Mouse (Mus musculus) kidney, adult 9 months (tissue): Measurements from ENCODE around the gene Col15a1.
A peak's percentile ranks its signal among the peaks of the same experiment; 100 is the strongest.

Source experiments
- DNase-seq: peaks from one replicate; pipeline ENCODE4 v3.0.0; 2022

The Col15a1 gene

DNA sequence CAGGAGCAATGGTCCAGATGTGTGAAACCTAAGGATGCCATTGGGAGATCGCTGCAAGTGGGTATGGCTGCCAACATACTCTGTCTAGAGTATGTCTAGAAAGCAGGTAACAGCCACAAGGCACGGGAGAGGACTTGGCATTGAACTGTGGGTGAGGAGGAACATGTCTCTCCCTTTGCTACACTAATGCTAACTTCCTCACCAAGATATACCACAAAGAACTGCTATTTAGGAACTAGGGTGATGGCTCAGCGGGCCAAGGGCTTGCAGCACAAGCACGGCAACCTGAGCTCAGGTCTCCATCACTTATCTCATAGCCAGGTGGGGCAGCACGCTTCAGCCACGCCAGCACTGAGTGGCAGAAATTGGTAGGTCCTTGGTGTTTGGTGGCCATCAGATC is 103.5 kb downstream of the Col15a1 start:
- no peak for DNase-seq

GRCm38 (mm10) chr4:47311929-47312328 is 104.0 kb downstream of the Col15a1 start:
- DNase-seq: no peak

DNA sequence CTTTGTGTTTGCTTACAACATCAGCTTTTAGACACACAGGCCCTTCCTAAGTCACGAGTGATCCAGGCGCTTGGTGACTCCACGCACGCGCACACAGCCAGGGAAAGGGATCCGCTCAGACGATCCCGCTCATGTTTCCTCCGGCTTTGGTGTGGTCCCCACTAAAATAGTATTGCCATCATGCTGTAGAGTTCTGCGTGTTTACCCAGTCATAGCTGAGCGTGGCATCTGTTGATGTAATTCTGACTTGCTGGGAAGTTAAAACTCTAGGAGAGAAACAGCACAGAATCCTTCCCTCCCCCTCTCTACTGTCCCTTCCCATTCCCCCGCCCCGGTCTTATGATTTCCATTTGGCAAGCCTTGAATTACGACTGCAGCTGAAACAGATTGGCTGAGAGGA is 104.7 kb downstream of the Col15a1 start:
- DNase-seq: no peak

DNA sequence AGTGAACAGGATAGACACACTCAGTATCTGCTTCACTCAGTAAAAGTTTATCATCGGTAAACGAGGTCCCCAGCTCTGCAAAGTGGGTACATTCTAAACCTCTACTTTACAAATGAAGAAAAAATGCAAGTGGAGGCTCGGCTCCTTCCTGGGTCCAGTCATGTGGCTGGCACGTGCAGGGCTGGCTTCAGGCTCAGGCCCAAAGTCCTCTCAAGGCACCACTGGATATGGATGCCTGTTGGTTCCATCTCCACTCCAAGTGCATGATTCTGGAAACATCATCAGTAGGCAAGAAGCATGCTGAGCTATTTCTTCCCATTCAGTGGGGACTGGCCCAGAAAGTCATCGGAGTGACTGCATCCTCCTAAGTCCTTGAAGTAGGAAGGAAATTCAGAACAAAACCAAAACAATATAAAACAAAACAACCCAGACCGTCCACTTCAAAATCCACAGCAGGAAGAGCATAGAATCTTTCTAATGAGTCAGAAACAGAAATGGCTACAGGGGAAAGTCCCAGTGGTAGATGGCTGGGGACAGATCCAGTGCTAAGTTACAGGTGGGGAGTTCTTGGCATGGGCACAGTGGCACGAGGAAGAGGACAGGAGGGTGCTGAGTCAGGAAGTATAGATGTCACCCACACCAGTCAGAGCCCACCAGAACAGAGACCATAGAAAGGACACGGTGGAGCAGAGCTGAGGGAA is 105.9 kb downstream of the Col15a1 start:
- DNase-seq: peak; percentile 26

- DNase-seq: no peak
Measured at GRCm38 (mm10) chr4:47315458-47315857, 107.5 kb downstream of the Col15a1 start.

DNA sequence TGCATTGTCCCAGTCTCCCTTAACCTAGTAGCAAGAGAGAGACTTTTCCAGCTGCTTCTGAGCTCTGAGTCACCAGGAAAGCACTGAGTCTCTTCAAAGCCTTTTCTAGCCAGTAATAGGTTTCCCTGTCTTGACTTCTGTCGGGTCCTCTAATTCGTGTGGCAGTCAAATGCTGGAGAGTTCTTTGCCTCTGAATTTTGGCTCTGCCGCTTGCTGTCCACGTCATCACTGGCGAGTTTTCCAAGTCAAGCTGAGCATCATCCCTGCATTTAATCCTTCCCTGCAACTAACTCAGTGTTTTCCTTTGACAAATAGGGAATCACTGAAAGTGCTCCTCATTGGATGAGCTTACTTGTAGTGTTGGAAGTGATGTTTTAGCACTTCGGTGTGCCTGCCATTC is 108.5 kb downstream of the Col15a1 start:
- DNase-seq: no peak

DNA sequence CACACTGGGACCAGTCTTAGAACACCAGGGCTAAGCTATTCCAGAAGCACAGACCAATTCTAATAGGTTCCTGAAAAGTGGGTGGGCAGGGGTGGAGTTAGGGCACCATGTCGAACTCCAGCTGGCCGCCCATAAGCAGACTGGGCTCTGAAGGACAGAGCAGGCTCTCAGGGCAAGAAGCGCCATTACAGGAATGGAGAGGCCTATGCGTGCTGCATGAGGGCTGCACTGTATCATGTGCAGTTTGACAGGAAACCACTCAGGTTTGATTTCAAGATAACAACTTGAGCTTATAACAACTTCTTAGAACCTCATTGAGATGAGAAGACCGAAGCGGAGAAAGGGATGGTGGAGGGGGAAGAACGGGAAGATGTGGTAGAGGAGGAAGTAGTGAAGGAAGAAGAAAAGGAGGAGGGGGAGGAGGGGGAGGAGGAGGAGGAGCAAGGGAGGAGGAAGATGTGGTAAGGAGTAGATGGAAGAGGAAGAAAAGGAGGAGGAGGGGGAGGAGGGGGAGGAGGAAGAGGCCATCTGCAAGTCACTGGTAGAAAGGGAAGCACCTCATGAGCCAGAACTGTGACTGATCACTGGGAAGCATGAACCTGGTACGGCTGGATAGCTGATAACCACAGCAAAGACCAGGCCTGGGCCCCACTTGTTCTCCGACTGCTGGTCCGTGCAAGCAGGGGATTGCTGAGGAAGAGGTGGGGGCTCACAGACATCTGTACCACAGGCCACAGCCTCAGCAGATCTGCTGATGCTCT is 111.8 kb downstream of the Col15a1 start:
- no peak for DNase-seq

GRCm38 (mm10) chr4:47322315-47322714 is 114.4 kb downstream of the Col15a1 start:
- DNase-seq: no peak

- DNase-seq: no peak
Measured at GRCm38 (mm10) chr4:47324206-47324605, 116.2 kb downstream of the Col15a1 start.

- no peak for DNase-seq
Measured at GRCm38 (mm10) chr4:47327782-47328181, 119.8 kb downstream of the Col15a1 start.

DNA sequence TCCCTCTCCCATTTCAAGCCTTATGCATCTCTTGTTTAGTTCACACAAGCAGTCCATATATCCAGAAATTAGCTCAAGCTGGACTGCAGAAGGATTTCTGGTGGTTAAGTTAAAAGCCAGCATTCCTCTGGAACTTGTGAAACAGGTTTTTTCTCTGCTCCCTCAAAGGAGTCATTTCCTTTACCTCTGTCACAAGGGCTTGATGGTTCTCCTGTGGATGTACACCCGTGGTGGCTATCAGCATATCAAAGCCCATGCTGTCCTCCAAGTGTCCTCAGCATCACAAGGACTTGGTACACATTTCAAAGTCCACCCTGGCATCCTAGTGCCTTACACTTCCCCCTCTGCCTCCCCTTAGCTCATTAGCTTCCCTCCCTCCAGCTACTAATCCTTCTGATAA is 121.3 kb downstream of the Col15a1 start:
- DNase-seq: no peak

DNA sequence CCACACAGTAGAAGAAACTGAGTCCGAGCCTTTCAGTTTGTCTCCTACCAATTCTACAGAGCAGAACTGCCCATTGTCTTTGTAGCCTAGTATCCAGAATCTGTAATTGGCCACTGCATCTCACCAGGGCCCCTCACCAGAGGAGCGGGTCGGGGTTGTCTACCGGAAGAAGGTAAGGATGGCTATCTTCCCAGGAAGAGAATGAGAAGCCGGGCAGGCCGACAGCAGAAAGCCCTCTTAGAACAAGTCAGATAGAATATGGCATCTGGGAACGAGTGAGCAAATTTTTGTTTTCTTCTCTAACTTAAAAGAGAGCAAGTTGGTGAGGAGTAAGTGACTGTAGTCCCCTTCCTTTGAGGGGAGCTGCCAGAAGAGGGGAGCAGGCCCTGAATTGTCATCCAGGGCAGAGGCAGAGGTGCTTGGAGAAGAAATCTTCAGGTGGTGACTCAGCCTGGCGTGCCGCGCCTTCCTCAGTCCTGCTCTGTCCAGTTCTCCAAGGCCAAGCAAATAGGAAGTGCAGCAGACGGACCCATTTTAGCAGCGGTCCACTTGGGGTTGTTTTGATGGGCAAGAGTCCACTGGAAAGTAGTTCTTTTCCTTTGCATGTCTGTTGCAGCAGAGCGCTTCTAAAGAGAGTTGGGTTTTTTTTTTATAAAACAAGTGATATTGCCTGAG is 122.6 kb downstream of the Col15a1 start:
- no peak for DNase-seq

DNA sequence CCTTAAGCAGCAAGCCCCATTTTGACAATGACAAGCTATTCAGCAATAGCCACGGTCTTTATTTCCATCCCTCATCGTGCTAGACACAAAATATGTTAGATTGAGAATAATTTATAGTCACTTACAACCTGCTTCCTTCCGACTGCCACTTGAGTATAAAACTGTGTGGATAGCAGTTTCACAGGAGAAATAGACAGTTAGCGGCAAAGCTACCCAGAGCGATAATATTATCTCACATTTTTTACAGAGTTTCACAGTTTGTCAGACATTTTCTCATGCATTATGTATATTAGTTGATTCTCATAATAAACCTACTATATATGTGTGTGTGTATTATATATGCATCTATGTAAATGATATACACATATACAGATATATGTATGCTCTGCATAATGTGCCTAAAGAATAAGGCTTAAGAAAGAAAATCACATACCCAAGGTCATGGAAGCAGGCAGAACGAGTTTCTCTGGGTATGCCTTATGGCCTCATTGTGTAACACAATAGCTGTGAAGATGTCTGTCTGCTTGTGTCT is 124.9 kb downstream of the Col15a1 start:
- DNase-seq: no peak

DNA sequence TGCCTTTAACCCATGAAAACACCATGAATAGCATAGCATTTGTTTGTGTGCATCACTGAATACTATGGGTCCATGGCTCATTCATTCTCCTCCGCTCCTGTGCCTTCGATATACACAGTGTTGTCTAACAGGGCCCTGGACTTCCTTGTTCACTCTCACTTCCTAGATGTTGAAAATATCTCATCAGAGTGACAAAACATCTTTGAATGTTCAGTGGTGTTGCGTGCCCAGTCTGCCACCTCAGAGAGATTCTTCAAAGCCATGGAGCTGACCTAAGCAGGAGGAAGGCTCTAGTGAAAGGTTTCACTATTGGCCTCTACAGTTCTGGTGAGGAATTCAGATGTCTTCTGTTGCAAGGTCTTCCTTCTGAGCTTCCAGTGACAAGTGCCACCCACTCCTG is 125.6 kb downstream of the Col15a1 start:
- no peak for DNase-seq

DNA sequence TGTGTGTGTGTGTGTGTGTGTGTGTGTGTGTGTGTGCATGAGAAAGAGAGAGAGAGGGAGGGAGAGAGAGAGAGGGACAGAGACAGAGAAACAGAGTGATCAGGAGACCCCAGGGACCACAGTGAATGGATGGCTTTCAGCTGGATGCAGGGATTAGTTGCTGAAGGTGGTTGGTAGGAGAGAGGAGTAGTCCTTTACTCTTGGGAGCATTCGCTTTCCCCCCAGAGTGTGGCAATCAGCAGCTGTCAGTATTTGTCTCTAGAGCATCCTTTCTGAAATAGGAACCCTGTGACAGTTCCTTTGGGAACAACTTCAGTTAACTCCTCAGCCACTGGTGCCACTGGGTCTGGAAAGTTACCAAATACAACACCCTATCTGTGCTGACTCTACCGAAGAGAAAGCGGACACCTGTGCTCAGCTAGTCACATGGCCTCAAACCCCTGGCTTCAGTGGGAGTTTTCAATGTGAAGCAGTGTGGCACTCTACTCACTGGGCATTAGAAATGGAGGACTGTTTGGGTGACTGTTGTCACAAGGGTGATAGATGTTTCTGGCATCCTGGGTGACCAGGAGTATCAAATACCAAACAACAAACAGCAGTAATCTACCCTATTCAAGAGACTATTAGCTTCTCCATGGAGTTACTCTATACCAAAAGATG is 129.1 kb downstream of the Col15a1 start:
- no peak for DNase-seq

DNA sequence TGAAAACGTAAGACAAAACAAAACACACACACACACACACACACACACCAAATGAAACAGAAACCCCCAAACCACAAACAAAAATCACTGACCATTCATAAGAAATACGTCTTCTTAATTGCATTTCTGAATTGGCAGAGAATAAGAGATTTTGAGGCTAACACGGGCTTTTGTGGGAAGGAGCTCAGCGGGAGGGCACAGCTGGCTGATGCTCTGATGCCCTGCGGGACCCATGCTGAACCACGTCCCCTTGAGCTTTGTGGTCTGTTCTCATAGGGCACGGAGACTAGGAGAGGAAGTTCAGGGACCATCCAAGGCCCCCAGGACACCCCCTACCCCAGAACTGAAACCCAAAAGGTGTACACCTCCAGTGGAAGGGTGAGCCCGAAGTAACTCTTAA is 134.7 kb downstream of the Col15a1 start:
- DNase-seq: no peak

DNA sequence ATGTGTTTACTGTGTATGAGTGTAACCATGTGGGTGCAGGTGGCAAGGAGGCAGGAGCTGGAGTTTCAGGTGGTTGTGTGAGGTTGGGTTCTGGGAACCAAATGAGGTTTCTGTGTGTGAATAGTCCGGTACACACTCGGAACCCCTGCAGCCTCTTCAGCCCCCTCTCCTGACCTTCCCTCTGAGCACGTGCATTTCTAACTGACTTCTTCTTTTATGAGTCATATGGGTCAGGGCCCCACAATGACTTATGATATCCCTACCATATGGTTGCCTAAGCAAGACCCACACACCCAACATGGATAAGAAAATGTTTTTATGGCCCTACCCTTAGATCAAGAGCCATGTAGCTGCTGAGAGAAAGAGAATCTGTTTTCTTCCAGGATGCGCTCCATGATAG is 139.1 kb downstream of the Col15a1 start:
- DNase-seq: no peak

- DNase-seq: peak; percentile 78
Measured at GRCm38 (mm10) chr4:47349759-47350158, 141.8 kb downstream of the Col15a1 start.

DNA sequence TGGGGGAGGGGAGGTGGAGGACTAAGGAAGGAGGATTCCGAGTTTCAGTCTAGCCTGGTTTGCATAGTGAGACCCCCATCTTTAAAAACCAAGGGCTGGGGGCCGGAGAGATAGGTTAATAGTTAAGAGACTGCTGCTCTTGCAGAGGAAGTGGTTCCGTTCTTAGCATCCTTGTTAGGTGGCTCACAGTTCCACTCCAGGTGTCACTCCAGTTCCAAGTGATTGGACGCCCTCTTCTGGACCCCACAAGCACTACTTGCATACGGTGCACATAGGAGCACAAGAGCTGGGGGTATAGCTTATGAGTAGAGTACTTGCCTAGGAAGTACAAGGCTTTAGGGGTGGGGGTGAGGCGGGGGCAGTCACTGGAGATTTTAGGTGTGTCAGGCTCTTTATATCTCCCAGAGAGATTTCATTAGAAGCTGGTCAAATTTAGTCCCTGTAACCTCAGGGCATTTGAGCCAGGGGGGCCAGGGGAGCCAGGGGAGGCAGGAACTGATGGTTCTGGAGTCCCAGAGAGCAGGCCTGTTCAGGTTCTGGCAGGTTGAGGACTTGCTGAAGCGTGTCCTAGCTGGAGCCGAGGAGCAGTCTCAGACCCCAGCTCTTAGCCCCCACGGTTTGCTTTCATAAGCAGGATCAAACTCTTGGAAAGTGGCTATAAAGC is 143.6 kb downstream of the Col15a1 start:
- peak; percentile 62 for DNase-seq

GRCm38 (mm10) chr4:47352061-47352661 is 144.2 kb downstream of the Col15a1 start:
- DNase-seq: peak; percentile 63

GRCm38 (mm10) chr4:47352803-47353388 is 144.9 kb downstream of the Col15a1 start, which contains the start of gene Tgfbr1:
Gene Tgfbr1, plus strand, starts transcription at chr4:47353222.
- peak; percentile 99 for DNase-seq
